Mouse (Mus musculus): ENCODE data around the gene Srebf2.

Gene Srebf2

GRCm38 (mm10) chr15:82156902-82157301 lies 9.9 kb downstream of the Srebf2 start:
- no peak for DNase-seq (ENCODE audit: low spot score)

- no peak for DNase-seq (ENCODE audit: low spot score)
Observed at GRCm38 (mm10) chr15:82158243-82159035, 11.5 kb downstream of the Srebf2 start.

- DNase-seq (ENCODE audit: low spot score), result no peak
Observed at GRCm38 (mm10) chr15:82159471-82159870, 12.5 kb downstream of the Srebf2 start.

GRCm38 (mm10) chr15:82160731-82161640 lies 14.0 kb downstream of the Srebf2 start:
- DNase-seq (ENCODE audit: low spot score), result no peak

- DNase-seq (ENCODE audit: low spot score), result no peak
Observed at GRCm38 (mm10) chr15:82161965-82162600, 15.1 kb downstream of the Srebf2 start.

- DNase-seq (ENCODE audit: low spot score), result no peak
Observed at GRCm38 (mm10) chr15:82163356-82164060, 16.5 kb downstream of the Srebf2 start.

- peak; percentile 54 for DNase-seq (ENCODE audit: low spot score)
Observed at GRCm38 (mm10) chr15:82164061-82164399, 17.0 kb downstream of the Srebf2 start.

GRCm38 (mm10) chr15:82164496-82164895 lies 17.5 kb downstream of the Srebf2 start:
- peak; percentile 53 for DNase-seq (ENCODE audit: low spot score)

- peak; percentile 82 for DNase-seq (ENCODE audit: low spot score)
Observed at GRCm38 (mm10) chr15:82165332-82166239, 18.6 kb downstream of the Srebf2 start.

GRCm38 (mm10) chr15:82166240-82167100 lies 19.5 kb downstream of the Srebf2 start:
- DNase-seq (ENCODE audit: low spot score), result no peak

- DNase-seq (ENCODE audit: low spot score), result no peak
Observed at GRCm38 (mm10) chr15:82167201-82168168, 20.5 kb downstream of the Srebf2 start.

- DNase-seq (ENCODE audit: low spot score), result no peak
Observed at GRCm38 (mm10) chr15:82169671-82170070, 22.7 kb downstream of the Srebf2 start.

- no peak for DNase-seq (ENCODE audit: low spot score)
Observed at GRCm38 (mm10) chr15:82170437-82171377, 23.7 kb downstream of the Srebf2 start.

GRCm38 (mm10) chr15:82172648-82173047 lies 25.7 kb downstream of the Srebf2 start:
- DNase-seq (ENCODE audit: low spot score), result no peak

GRCm38 (mm10) chr15:82175091-82175490 lies 28.1 kb downstream of the Srebf2 start:
- DNase-seq (ENCODE audit: low spot score), result no peak

GRCm38 (mm10) chr15:82177743-82178290 lies 30.8 kb downstream of the Srebf2 start:
- DNase-seq (ENCODE audit: low spot score), result no peak

GRCm38 (mm10) chr15:82181131-82181530 lies 34.1 kb downstream of the Srebf2 start:
- no peak for DNase-seq (ENCODE audit: low spot score)
